Mouse (Mus musculus): ENCODE results near the gene Hist2h4.

GRCm38 (mm10) chr3:96277428-96277799 lies 14.3 kb upstream of the Hist2h4 start:
- no peak for TF ChIP-seq POLR2A (IDR thresholded peaks at IDR 0.05; ENCODE audit: control insufficient read depth, extremely low read depth, insufficient read depth, low read length, poor library complexity)
- TF ChIP-seq CTCF (IDR thresholded peaks at IDR 0.05; ENCODE audit: borderline replicate concordance, control insufficient read depth, extremely low read depth, insufficient read depth, low read length, poor library complexity), result no peak

Measured in thymus, adult 2 months (tissue).